Comparison of ENCODE assay signal across 9 mouse cellular contexts in genomic region chr2:160648097-160648496, GRCm38 (mm10). TPM values are rescaled to one million over a fixed set of nuclear protein-coding genes. Genes with fewer than 3 reads are reported as not detected.
DNase-seq lines count a peak whose midpoint lies in the region; ATAC-seq lines count a peak whose summit lies in the region.
"Had no signal": no experiment of that assay in that cellular context is flagged by ENCODE, and none has a peak within 500 bp of the region (broad histone marks: within the 10 kb centered on the region; RNA-seq: fewer than 3 reads in every experiment).

No protein-coding gene starts in this region.

- H3K9me3 ChIP-seq in neural tube, embryonic 11.5 days (ENCODE audit: control insufficient read depth, low read length): no peaks in the 10 kb centered on the region
- no peaks in the 10 kb centered on the region for H3K9me3 ChIP-seq in limb, embryonic 13.5 days
- no peaks in the 10 kb centered on the region for H3K9me3 ChIP-seq in stomach, embryonic 16.5 days (replicated peaks; ENCODE audit: control insufficient read depth, low read length)

- H3K9ac ChIP-seq in neural tube, embryonic 11.5 days (ENCODE audit: low read length): peak overlapping the region; percentile 12; the same call in 1 of the 2 replicates
- peak overlapping the region; percentile 100 for H3K9ac ChIP-seq in limb, embryonic 13.5 days
- no peak overlapping the region for H3K9ac ChIP-seq in stomach, embryonic 16.5 days (ENCODE audit: low read length)

- peak overlapping the region; percentile 42 for H3K4me2 ChIP-seq in neural tube, embryonic 11.5 days (ENCODE audit: low read depth)
- H3K4me2 ChIP-seq in limb, embryonic 13.5 days (replicated peaks): peak overlapping the region; percentile 85
- peak overlapping the region; percentile 82 for H3K4me2 ChIP-seq in stomach, embryonic 16.5 days (ENCODE audit: low read depth, low read length)

- H3K4me3 ChIP-seq in neural tube, embryonic 11.5 days (ENCODE audit: low read depth, low read length): peak overlapping the region; percentile 98
- peak overlapping the region; percentile 100 for H3K4me3 ChIP-seq in limb, embryonic 13.5 days
- peak overlapping the region; percentile 75 for H3K4me3 ChIP-seq in stomach, embryonic 16.5 days (replicated peaks; ENCODE audit: low read length)

- DNase-seq in CD4-positive, CD25-positive, alpha-beta regulatory T cell, adult 2 months (ENCODE audit: low read depth, low spot score): peak; percentile 22
- no peak for DNase-seq in neural tube, embryonic 11.5 days (ENCODE audit: low spot score)
- no peak for DNase-seq in neural tube, embryonic 10.5 days (ENCODE audit: extremely low spot score, low spot score)
- no peak for DNase-seq in right cerebral cortex, postnatal 25 days
- DNase-seq in adrenal gland, postnatal 36 days: no peak
- DNase-seq: kidney, adult 2 months had no signal

- H3K4me1 ChIP-seq in neural tube, embryonic 11.5 days (ENCODE audit: control insufficient read depth, insufficient read depth, low read length): peaks cover 13% of the 10 kb centered on the region
- H3K4me1 ChIP-seq in limb, embryonic 13.5 days: peaks cover 34% of the 10 kb centered on the region
- peaks cover 18% of the 10 kb centered on the region for H3K4me1 ChIP-seq in stomach, embryonic 16.5 days (ENCODE audit: control insufficient read depth, insufficient read depth, low read length)

- no peak overlapping the region for H3K27ac ChIP-seq in neural tube, embryonic 11.5 days (ENCODE audit: low read depth, low read length)
- no peak overlapping the region for H3K27ac ChIP-seq in limb, embryonic 13.5 days
- H3K27ac ChIP-seq in stomach, embryonic 16.5 days (ENCODE audit: low read length): no peak overlapping the region

- no peaks in the 10 kb centered on the region for H3K27me3 ChIP-seq in neural tube, embryonic 11.5 days (ENCODE audit: control insufficient read depth, insufficient read depth, low read length)
- H3K27me3 ChIP-seq in limb, embryonic 13.5 days: no peaks in the 10 kb centered on the region
- no peaks in the 10 kb centered on the region for H3K27me3 ChIP-seq in stomach, embryonic 16.5 days (ENCODE audit: control insufficient read depth, insufficient read depth, low read length)

- peaks cover 3% of the 10 kb centered on the region; the same call in 1 of the 2 replicates for H3K36me3 ChIP-seq in neural tube, embryonic 11.5 days (ENCODE audit: control insufficient read depth, insufficient read depth, low read length)
- peaks cover 5% of the 10 kb centered on the region for H3K36me3 ChIP-seq in limb, embryonic 13.5 days
- no peaks in the 10 kb centered on the region for H3K36me3 ChIP-seq in stomach, embryonic 16.5 days (ENCODE audit: control insufficient read depth, insufficient read depth, low read length)

- ATAC-seq in CD4-positive, CD25-positive, alpha-beta regulatory T cell, adult 4 months: no peak
- ATAC-seq in neural tube, embryonic 11.5 days (ENCODE audit: insufficient read depth, low FRiP score, low TSS enrichment): no peak
- ATAC-seq in limb, embryonic 13.5 days (ENCODE audit: low FRiP score, low read depth): no peak
- no peak for ATAC-seq in stomach, embryonic 16.5 days (ENCODE audit: insufficient read depth, low FRiP score)

- 60% methylated on average over 2 of the region's 2 CpGs for WGBS in neural tube, embryonic 11.5 days
- WGBS in limb, embryonic 13.5 days: 54% methylated on average over 2 of the region's 2 CpGs
- WGBS in stomach, embryonic 16.5 days: 38% methylated on average over 2 of the region's 2 CpGs

RNA-seq across cellular contexts. Expression of gene Top1, which starts 2.4 kb away (rescaled TPM):
- polyA plus RNA-seq in CD4-positive, CD25-positive, alpha-beta regulatory T cell, adult 4 months (2017; shearing (Covaris generic)): 10 to 100 TPM; 73.9 to 91.0 TPM
- polyA plus RNA-seq in neural tube, embryonic 11.5 days (2014; fragmentation: Nextera tagmentation; extraction: Ambion mirVana): 101 and 105 TPM in 2 replicates
- 97.3 and 102 TPM in 2 replicates for polyA plus RNA-seq in limb, embryonic 13.5 days (2015; fragmentation: Nextera tagmentation; extraction: Ambion mirVana)
- 55.4 and 64.1 TPM in 2 replicates for polyA plus RNA-seq in stomach, embryonic 16.5 days (2015; fragmentation: Nextera tagmentation; extraction: Ambion mirVana)
- 10 to 100 TPM; 79.6 to 97.2 TPM for total RNA-seq in adrenal gland, postnatal 36 days (2021)
